Mouse (Mus musculus) cortical plate, adult 2 months (tissue): ENCODE results near the gene Ccdc136. TPM values are rescaled to one million over a fixed set of nuclear protein-coding genes. Genes with fewer than 3 reads are reported as not detected.
"Not testable (repeated sequence)": the region's sequence is repeated elsewhere in the genome, so short reads cannot be mapped to it uniquely, and the experiment has no call there.

ENCODE experiments used
- H3K27ac ChIP-seq: fragments of 200-500 bp; 2 replicates; pipeline ENCODE4 v1.5.1; 2012; ENCODE audit warnings: low read length, control low read depth, inconsistent platforms; ENCODE audit not compliant: insufficient read depth
- H3K4me1 ChIP-seq: fragments of 200-500 bp; 2 replicates; pipeline ENCODE4 v1.6.1; 2011; ENCODE audit warnings: low read length; ENCODE audit not compliant: control insufficient read depth, insufficient read depth
- H3K4me3 ChIP-seq: fragments of 200-500 bp; 2 replicates; pipeline ENCODE4 v1.5.1; 2011; ENCODE audit warnings: mild to moderate bottlenecking, low read length, control low read depth; ENCODE audit not compliant: insufficient read depth
- CTCF ChIP-seq: fragments of 200-500 bp; IDR thresholded peaks from 2 replicates; pipeline ENCODE4 v1.5.1; 2011; ENCODE audit warnings: mild to moderate bottlenecking, control low read depth, low read length; ENCODE audit not compliant: insufficient read depth; ENCODE audit errors: extremely low read depth
- POLR2A ChIP-seq: fragments of 200-500 bp; IDR thresholded peaks from 2 replicates; pipeline ENCODE4 v1.6.1; 2011; ENCODE audit warnings: mild to moderate bottlenecking, low read length, control low read depth; ENCODE audit not compliant: insufficient read depth; ENCODE audit errors: extremely low read depth
- polyA plus RNA-seq: library from polyadenylated mRNA; depleted of rRNA; stranded (reverse); fragments of >200 nt; gene quantifications from 2 replicates; pipeline ENCODE4 v1.2.3, GENCODE M21; 2012

The Ccdc136 gene
- polyA plus RNA-seq, 1 experiment = 148 TPM

DNA sequence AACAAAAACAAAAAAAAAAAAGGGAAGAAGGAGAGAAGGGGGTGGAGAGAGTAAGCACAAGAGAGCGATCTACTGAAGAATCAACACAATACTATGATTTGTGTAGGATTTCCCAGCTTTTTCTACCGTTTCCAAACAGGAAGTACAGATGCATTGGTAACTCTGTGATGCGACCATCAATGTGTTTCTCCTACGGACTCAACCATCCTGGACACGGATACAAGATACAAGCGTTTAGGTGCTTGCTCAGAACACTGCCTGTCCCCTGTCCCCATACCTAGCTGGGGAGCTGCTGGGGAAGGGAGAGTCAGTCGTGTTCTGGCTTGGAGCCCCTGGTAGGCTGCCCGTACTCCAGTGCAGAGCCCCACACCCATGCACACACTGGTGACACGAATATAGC is 6.7 kb upstream of the Ccdc136 start:
- H3K4me3 ChIP-seq = no peak overlapping the region
- no peak overlapping the region for H3K27ac ChIP-seq
- no peaks in the 10 kb centered on the region for H3K4me1 ChIP-seq
- no peak for TF ChIP-seq POLR2A
- TF ChIP-seq CTCF = no peak

DNA sequence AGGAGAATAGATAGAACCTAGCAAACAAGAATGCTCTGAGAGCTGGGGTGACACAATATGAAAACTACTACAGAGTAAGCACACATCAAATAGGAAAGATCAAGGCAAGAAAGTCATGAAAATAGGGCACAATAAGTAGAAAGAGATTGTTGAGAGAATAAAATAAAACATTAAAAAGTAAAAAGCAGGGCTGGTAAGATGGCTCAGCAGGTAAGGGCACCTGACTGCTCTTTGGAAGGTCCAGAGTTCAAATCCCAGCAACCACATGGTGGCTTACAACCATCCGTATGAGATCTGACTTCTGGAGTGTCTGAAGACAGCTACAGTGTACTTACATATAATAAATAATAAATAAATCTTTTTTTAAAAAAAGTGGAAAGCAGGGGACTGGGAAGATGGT is 5.6 kb upstream of the Ccdc136 start:
- H3K27ac ChIP-seq = not testable (repeated sequence)

DNA sequence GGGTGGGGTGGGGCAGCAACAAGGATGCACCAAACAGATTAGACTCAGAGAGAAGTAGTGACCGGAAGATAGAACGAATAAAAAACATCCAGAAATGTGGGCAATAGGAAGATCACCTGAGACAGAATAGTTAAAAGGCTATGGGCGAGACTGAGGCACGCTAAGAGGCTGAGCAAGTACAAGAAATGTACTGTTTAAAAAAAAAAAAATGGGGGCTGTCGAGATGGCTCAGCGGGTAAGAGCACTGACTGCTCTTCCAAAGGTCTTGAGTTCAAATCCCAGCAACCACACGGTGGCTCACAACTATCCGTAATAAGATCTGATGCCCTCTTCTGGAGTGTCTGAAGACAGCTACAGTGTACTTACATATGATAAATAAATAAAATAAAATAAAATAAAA is 4.9 kb upstream of the Ccdc136 start:
- not testable (repeated sequence) for H3K27ac ChIP-seq, H3K4me1 ChIP-seq, H3K4me3 ChIP-seq

More for the DNA sequence above, 5.6 kb upstream of the Ccdc136 start:
- H3K4me1 ChIP-seq, H3K4me3 ChIP-seq: not testable (repeated sequence)

DNA sequence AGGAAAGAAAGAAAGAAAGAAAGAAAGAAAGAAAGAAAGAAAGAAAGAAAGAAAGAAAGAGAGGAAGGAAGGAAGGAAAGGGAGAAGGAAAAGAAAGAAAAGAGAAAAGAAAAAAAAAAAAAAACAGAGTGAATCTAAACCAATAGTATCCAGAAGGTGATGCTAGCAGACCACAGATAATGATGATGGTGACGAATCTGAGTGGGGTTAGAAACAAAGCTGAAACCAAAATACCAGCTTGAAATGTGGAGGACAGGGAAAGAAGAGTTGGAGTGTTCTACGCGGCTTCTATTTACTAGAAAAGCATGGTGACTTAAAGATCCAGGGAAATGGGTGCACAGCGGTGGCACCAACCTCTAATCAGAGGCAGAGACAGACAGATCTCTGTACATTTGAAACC is 4.3 kb upstream of the Ccdc136 start:
- TF ChIP-seq POLR2A (no peak), CTCF (no peak)
- H3K4me1 ChIP-seq = peaks cover 2% of the 10 kb centered on the region
- H3K4me3 ChIP-seq = no peak overlapping the region

DNA sequence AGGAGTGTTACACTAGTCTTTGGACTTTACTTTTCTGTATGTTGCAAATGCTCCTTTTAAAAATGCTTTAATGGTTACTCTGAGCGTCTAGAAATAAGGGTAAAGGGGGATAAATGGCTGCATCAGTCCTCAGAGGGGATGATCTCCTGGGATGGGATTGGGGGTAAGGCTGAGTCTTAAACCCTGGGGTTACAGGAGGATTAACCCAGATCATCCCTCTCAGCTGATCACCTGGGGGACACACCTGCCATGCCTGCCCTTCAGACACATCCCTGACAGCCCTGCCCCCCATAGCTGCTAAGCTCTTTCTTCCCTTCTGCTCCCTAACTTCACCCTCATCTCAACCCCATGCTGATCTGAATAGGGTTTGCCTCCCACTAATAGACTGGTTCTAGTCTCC is 1.8 kb upstream of the Ccdc136 start:
- no peak overlapping the region for H3K27ac ChIP-seq
- no peak overlapping the region for H3K4me3 ChIP-seq
- peaks cover 4% of the 10 kb centered on the region for H3K4me1 ChIP-seq
- TF ChIP-seq POLR2A (no peak), CTCF (no peak)

More for the DNA sequence above, 4.3 kb upstream of the Ccdc136 start:
- H3K27ac ChIP-seq = no peak overlapping the region

DNA sequence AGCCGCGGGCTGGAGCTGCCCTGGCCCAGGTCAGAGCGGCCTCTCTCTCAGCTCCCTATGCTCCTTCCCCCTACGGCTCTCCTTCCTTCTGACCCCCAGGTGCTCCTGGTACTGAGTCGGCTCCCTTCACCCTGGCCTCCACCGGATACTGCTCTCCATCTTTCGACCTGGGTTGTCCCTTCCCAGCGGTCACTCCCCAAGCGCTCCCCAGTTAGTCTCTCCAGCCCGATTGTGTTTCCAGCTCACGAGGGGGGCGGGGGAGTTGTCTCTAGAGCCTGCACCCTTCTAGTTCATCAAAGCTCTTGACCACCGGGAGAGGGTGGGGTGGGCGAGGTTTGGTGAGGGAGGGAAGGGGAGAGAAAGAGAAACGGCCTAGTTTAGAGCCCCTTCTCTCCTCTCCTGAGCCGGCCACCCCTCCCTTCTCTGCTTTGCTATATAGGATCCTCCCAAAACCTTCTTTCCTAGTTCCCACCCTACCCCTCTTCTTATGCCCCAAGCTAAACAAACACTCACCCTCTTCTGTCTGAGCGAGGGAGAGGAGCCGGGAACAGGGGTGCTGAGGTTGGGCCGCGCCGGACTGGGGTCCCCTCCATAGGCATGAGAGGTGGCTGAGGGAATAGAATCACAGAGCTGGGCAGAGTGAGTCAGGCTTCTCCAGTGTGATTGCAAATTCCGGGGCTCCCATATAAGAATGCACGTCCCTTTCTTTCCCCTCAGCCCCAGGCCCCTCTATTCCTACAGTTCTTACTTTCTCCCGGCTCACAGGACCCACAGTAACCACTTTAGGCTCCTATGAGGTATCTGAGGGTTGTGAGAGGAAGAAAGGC is 818 bp downstream of the Ccdc136 start:
- H3K4me3 ChIP-seq = peak overlapping the region; percentile 82
- peaks cover 4% of the 10 kb centered on the region for H3K4me1 ChIP-seq
- TF ChIP-seq POLR2A (no peak), CTCF (no peak)
- H3K27ac ChIP-seq = peak overlapping the region; percentile 16; the same call in 1 of the 2 replicates

DNA sequence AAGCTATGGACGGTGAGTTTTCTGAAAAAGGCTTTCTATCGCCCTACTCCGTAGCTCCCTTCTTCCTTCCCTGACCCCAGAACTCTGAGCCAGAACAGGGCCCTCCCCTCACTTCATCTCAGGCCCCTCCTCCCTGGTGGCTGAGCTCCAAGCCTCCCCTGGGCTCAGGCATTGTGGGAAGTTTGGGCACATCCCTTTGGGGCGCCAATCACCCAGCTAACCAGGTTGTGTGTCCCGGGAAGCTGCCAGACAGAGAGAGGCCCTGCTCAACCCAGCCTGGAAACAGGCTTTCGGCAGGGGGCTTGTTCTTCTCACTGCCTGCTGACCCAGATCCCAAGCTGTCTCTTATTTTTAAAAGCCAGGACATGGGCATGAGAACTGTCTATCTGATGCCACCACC is 1.5 kb downstream of the Ccdc136 start:
- Histone ChIP-seq H3K4me3 (peak overlapping the region; percentile 82), H3K4me1 (peaks cover 4% of the 10 kb centered on the region), H3K27ac (no peak overlapping the region)
- TF ChIP-seq POLR2A (no peak), CTCF (no peak)

DNA sequence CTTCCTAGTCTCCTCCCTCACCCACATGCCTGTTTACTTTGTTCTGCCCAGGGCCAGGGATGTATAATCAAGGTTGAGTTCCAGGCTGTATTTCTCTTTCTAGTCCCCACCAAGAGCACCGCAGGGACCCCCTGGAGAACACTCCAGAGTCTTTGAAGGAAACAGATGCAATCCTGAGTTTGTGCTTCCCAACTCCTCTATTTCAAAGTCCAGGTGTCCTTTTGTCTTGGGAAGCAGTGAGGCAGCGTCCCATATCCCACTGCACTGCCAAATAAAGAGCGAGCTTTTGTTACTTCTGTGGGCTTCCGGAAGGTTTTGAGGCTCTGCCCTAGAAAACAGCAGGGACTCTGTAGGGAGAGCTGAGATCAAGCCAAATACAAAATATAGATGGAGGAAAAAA is 3.7 kb downstream of the Ccdc136 start:
- no peak overlapping the region for H3K27ac ChIP-seq
- H3K4me3 ChIP-seq = no peak overlapping the region
- H3K4me1 ChIP-seq = peaks cover 4% of the 10 kb centered on the region
- TF ChIP-seq CTCF (no peak), POLR2A (no peak)

DNA sequence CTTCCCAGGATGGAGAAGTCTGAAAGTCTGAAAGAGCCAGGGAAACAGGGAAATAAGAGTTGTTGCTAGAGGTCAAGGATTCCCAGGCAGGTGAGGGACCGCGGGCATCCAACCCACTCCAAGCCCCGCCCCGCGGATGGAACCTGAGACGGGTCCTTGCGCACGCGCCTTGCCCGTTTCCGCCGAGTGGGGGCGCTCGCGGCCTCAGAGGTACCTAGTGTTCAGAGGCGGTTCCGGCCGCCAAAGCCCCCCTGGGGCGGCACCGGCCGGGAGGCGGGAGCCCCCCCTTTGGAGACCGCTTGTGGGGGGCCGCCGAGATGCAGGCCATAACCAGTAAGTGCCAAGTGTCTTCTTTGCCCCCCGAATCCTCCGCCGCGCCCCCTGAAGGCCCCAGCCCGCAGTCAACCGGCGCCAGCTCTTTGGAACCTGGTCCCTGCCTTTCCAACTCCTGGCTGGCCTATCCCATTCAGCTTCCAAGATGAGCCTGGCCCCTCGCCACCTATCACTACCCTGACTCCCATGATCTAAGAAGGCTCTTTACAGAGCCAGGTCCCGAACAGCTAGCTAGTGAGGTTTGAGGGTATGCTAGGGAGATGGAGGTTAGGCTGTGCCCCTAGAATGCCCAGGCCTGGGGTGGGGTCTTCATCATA is 6.7 kb downstream of the Ccdc136 start:
- TF ChIP-seq CTCF (0 out of 2 replicates have a peak, but pooled peaks have one; percentile 1), POLR2A (no peak)
- Histone ChIP-seq H3K27ac (no peak overlapping the region), H3K4me3 (no peak overlapping the region), H3K4me1 (peaks cover 7% of the 10 kb centered on the region)

DNA sequence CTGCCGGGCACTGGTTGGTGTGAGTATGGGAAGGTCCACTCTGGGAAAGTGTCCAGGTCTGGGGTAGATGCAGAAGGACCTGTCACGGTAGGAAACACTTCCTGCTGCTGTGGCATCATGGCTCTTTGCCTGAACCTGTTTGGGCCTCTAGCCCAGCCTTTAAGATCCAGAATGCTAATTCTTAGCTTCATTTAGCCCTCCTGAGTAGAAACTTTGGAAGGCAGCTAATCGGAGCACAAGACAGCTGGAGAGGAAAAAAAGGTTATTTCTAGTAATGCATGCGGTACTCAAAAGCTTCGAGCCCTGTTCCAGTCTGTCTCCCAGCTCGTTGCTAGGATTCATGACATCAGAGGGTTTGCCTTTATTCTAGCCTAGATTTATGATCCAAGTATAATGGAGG is 10.3 kb downstream of the Ccdc136 start:
- H3K4me1 ChIP-seq = peaks cover 6% of the 10 kb centered on the region
- H3K27ac ChIP-seq = no peak overlapping the region
- TF ChIP-seq POLR2A (no peak), CTCF (no peak)
- H3K4me3 ChIP-seq = no peak overlapping the region
